ENCODE assay signal across 13 mouse cellular contexts in genomic region chr1:84433291-84433980, GRCm38 (mm10).
A peak's percentile ranks its signal among the peaks of the same experiment; 100 is the strongest.
DNase-seq lines count a peak whose midpoint lies in the region; ATAC-seq and TF ChIP-seq lines count a peak whose summit lies in the region.
"Had no signal": no experiment of that assay in that cellular context is flagged by ENCODE, and none has a peak within 500 bp of the region (broad histone marks: within the 10 kb centered on the region; RNA-seq: fewer than 3 reads in every experiment).

No protein-coding gene starts in this region.

- TF ChIP-seq CTCF in gastrocnemius, adult 2 months (IDR thresholded peaks at IDR 0.05), result peak; percentile 40
- no peak for TF ChIP-seq CTCF in liver, adult 2 months (IDR thresholded peaks at IDR 0.05; ENCODE audit: low read depth, low read length)
- peak; percentile 16; the same call in 1 of the 2 replicates for TF ChIP-seq CTCF in E14TG2a.4 (conservative IDR thresholded peaks at IDR 0.05; ENCODE audit: low read length)

- no peak overlapping the region for H3K4me2 ChIP-seq in liver, embryonic 11.5 days
- H3K4me2 ChIP-seq: hindbrain, embryonic 15.5 days; liver, embryonic 15.5 days had no signal

- H3K4me3 ChIP-seq in gastrocnemius, adult 2 months, result no peak overlapping the region
- no peak overlapping the region for H3K4me3 ChIP-seq in liver, adult 2 months (ENCODE audit: insufficient read depth, low read depth, low read length)
- H3K4me3 ChIP-seq in liver, embryonic 11.5 days (ENCODE audit: low read depth, low read length), result no peak overlapping the region
- H3K4me3 ChIP-seq in E14TG2a.4 (replicated peaks; ENCODE audit: low read length), result no peak overlapping the region
- H3K4me3 ChIP-seq: heart, embryonic 10.5 days; hindbrain, embryonic 15.5 days; liver, embryonic 15.5 days had no signal

- no peak overlapping the region for H3K9ac ChIP-seq in liver, adult 2 months (ENCODE audit: low read depth, low read length)
- H3K9ac ChIP-seq in liver, embryonic 11.5 days (ENCODE audit: low read depth, low read length), result no peak overlapping the region
- H3K9ac ChIP-seq: hindbrain, embryonic 15.5 days; liver, embryonic 15.5 days had no signal

- DNase-seq in gastrocnemius, adult 2 months, result no peak
- no peak for DNase-seq in gastrocnemius, postnatal 14 days
- peak; percentile 89 for DNase-seq in liver, adult 2 months (ENCODE audit: extremely low read depth, low read depth, low spot score)
- no peak for DNase-seq in liver, embryonic 11.5 days (ENCODE audit: low spot score)
- DNase-seq in embryo, embryonic 11 days, result peak; percentile 18
- no peak for DNase-seq in natural killer cell, adult 2 months (ENCODE audit: low spot score in 2 of 2)
- no peak for DNase-seq in layer of hippocampus, adult 9-11 months
- DNase-seq: cerebellum, adult 2 months; kidney, postnatal 10 days had no signal

- no peaks in the 10 kb centered on the region for H3K9me3 ChIP-seq in liver, embryonic 11.5 days (ENCODE audit: control insufficient read depth, low read length)
- no peaks in the 10 kb centered on the region for H3K9me3 ChIP-seq in E14TG2a.4 (ENCODE audit: low read length)
- H3K9me3 ChIP-seq: heart, embryonic 10.5 days; hindbrain, embryonic 15.5 days; liver, embryonic 15.5 days had no signal

- no peak for ATAC-seq in liver, embryonic 11.5 days (replicated peaks; ENCODE audit: low FRiP score)

- H3K4me1 ChIP-seq in liver, adult 2 months (ENCODE audit: control insufficient read depth, insufficient read depth, low read length), result no peaks in the 10 kb centered on the region
- H3K4me1 ChIP-seq in liver, embryonic 11.5 days (replicated peaks; ENCODE audit: control insufficient read depth, insufficient read depth, low read length), result no peaks in the 10 kb centered on the region
- no peaks in the 10 kb centered on the region for H3K4me1 ChIP-seq in E14TG2a.4 (replicated peaks; ENCODE audit: low read depth, low read length)
- H3K4me1 ChIP-seq: heart, embryonic 10.5 days; hindbrain, embryonic 15.5 days; liver, embryonic 15.5 days had no signal

- intact Hi-C loops in gastrocnemius, adult 2 months (cut with DNase I), result loop anchor here (5.0 kb wide), 1 partner anchor 149 kb away; no protein-coding TSS in a partner anchor
- intact Hi-C loops in gastrocnemius, postnatal 14 days (cut with DNase I; ENCODE audit: low total_unique reads), result loop anchor here (5.0 kb wide), 1 partner anchor 149 kb away; no protein-coding TSS in a partner anchor

- H3K27ac ChIP-seq in gastrocnemius, adult 2 months, result no peak overlapping the region
- H3K27ac ChIP-seq in liver, adult 2 months (replicated peaks; ENCODE audit: insufficient read depth, low read depth, low read length), result no peak overlapping the region
- H3K27ac ChIP-seq in liver, embryonic 11.5 days (ENCODE audit: low read depth, low read length), result no peak overlapping the region
- H3K27ac ChIP-seq: heart, embryonic 10.5 days; hindbrain, embryonic 15.5 days; liver, embryonic 15.5 days had no signal

- no peaks in the 10 kb centered on the region for H3K79me2 ChIP-seq in liver, adult 2 months (ENCODE audit: control insufficient read depth, insufficient read depth, low read length)

- no peaks in the 10 kb centered on the region for H3K27me3 ChIP-seq in liver, adult 2 months (ENCODE audit: control insufficient read depth, insufficient read depth, low read length)
- no peaks in the 10 kb centered on the region for H3K27me3 ChIP-seq in liver, embryonic 11.5 days (replicated peaks; ENCODE audit: control insufficient read depth, insufficient read depth, low read length)
- no peaks in the 10 kb centered on the region for H3K27me3 ChIP-seq in E14TG2a.4 (ENCODE audit: insufficient read depth, low read length)
- H3K27me3 ChIP-seq: hindbrain, embryonic 15.5 days; liver, embryonic 15.5 days had no signal

- WGBS in liver, adult 2 months, result 18% methylated on average over 6 of the region's 6 CpGs
- 74% methylated on average over 6 of the region's 6 CpGs for WGBS in liver, embryonic 11.5 days

- TF ChIP-seq POLR2A in liver, adult 2 months (IDR thresholded peaks at IDR 0.05; ENCODE audit: extremely low read depth, insufficient read depth, low read length), result no peak

- H3K36me3 ChIP-seq in liver, adult 2 months (ENCODE audit: control insufficient read depth, insufficient read depth, low read length), result no peaks in the 10 kb centered on the region
- no peaks in the 10 kb centered on the region for H3K36me3 ChIP-seq in liver, embryonic 11.5 days (ENCODE audit: control insufficient read depth, insufficient read depth, low read length)
- H3K36me3 ChIP-seq in E14TG2a.4 (ENCODE audit: insufficient read depth, low read length), result no peaks in the 10 kb centered on the region
- H3K36me3 ChIP-seq: heart, embryonic 10.5 days; liver, embryonic 15.5 days had no signal

Comparison
In these comparisons a context has a peak if more than half of its experiments do, and no peak if none do; other contexts are left out.
1. DNase-seq: peak in liver, adult 2 months (single experiment) and embryo, embryonic 11 days (single experiment); none in gastrocnemius, adult 2 months (single experiment), gastrocnemius, postnatal 14 days (single experiment), liver, embryonic 11.5 days (single experiment), natural killer cell, adult 2 months (0 of 2) and layer of hippocampus, adult 9-11 months (single experiment).